Mouse (Mus musculus) spleen, adult 2 months (tissue): Measurements from ENCODE around the gene Ly6g6c. TPM values are rescaled to one million over a fixed set of nuclear protein-coding genes. Genes with fewer than 3 reads are reported as not detected.
"Not testable (repeated sequence)": the region's sequence is repeated elsewhere in the genome, so short reads cannot be mapped to it uniquely, and the experiment has no call there.

Experiments used
- DNase-seq, 2 experiments: peaks; one replicate each; pipeline versions ENCODE4 v3.0.0 to v3.0.0-alpha.2; 2012 to 2021; ENCODE audit warnings: low spot score in 2 of 2, low read depth in 1 of 2
- H3K27ac ChIP-seq: fragments of 200-500 bp; 2 replicates; pipeline ENCODE4 v1.5.1; 2012; ENCODE audit warnings: low read length, inconsistent platforms; ENCODE audit not compliant: insufficient read depth
- H3K27me3 ChIP-seq: fragments of 200-500 bp; 2 replicates; pipeline ENCODE4 v1.6.1; 2012; ENCODE audit warnings: mild to moderate bottlenecking, moderate library complexity, low read length, inconsistent platforms; ENCODE audit not compliant: control insufficient read depth, insufficient read depth
- H3K36me3 ChIP-seq: fragments of 200-500 bp; 2 replicates; pipeline ENCODE4 v1.6.1; 2012; ENCODE audit warnings: mild to moderate bottlenecking, low read length, inconsistent platforms; ENCODE audit not compliant: control insufficient read depth, insufficient read depth
- H3K4me1 ChIP-seq: fragments of 200-500 bp; 2 replicates; pipeline ENCODE4 v1.6.1; 2011; ENCODE audit warnings: inconsistent platforms; ENCODE audit not compliant: control insufficient read depth, insufficient read depth, insufficient read length
- H3K4me3 ChIP-seq: fragments of 200-500 bp; 2 replicates; pipeline ENCODE4 v1.5.1; 2011; ENCODE audit warnings: mild to moderate bottlenecking, inconsistent platforms; ENCODE audit not compliant: insufficient read depth, insufficient read length; ENCODE audit errors: extremely low read depth
- CTCF ChIP-seq: fragments of 200-500 bp; IDR thresholded peaks from 2 replicates; pipeline ENCODE4 v1.5.1; 2011; ENCODE audit warnings: mild to moderate bottlenecking, inconsistent platforms; ENCODE audit not compliant: insufficient read depth, insufficient read length, insufficient replicate concordance; ENCODE audit errors: extremely low read depth
- POLR2A ChIP-seq: fragments of 200-500 bp; IDR thresholded peaks from 2 replicates; pipeline ENCODE4 v1.6.1; 2011; ENCODE audit warnings: low read depth, low read length, inconsistent platforms
- WGBS: fragments of 180-500 bp; shearing (Covaris S2); methylation state at CpG from one replicate; pipeline ENCODE4 v1.1.7; 2018; 5-methylcytosine and 5-hydroxymethylcytosine counted together
- polyA plus RNA-seq: library from polyadenylated mRNA; depleted of rRNA; stranded (reverse); fragments of >200 nt; gene quantifications from 2 replicates; pipeline ENCODE4 v1.2.3, GENCODE M21; 2012

Ly6g6c gene
- polyA plus RNA-seq, 1 experiment = 0.47 TPM

- no peak for TF ChIP-seq CTCF
- no peak for TF ChIP-seq POLR2A
These were observed 33.3 kb upstream of the Ly6g6c start for GRCm38 (mm10) chr17:35031880-35032279.

GRCm38 (mm10) chr17:35032323-35032870 is 32.8 kb upstream of the Ly6g6c start:
- TF ChIP-seq CTCF (no peak), POLR2A (no peak)
- no peaks in the 10 kb centered on the region for H3K36me3 ChIP-seq
- DNase-seq = no peak
- no peaks in the 10 kb centered on the region for H3K27me3 ChIP-seq
- no peak overlapping the region for H3K4me3 ChIP-seq
- H3K4me1 ChIP-seq = peaks cover 20% of the 10 kb centered on the region; the same call in 1 of the 2 replicates
- no peak overlapping the region for H3K27ac ChIP-seq
- WGBS = 66% methylated on average over 8 of the region's 8 CpGs

More at GRCm38 (mm10) chr17:35031880-35032279, 33.3 kb upstream of the Ly6g6c start:
- H3K27me3 ChIP-seq = no peaks in the 10 kb centered on the region
- no peaks in the 10 kb centered on the region for H3K36me3 ChIP-seq
- no peak overlapping the region for H3K27ac ChIP-seq
- no peak for DNase-seq
- WGBS = 75% methylated on average over 7 of the region's 7 CpGs
- peaks cover 23% of the 10 kb centered on the region; the same call in 1 of the 2 replicates for H3K4me1 ChIP-seq
- H3K4me3 ChIP-seq = no peak overlapping the region

GRCm38 (mm10) chr17:35033703-35034102 is 31.5 kb upstream of the Ly6g6c start:
- H3K36me3 ChIP-seq, DNase-seq, H3K27me3 ChIP-seq, H3K4me3 ChIP-seq, H3K27ac ChIP-seq: not testable (repeated sequence)
- peaks cover 16% of the 10 kb centered on the region; the same call in 1 of the 2 replicates for H3K4me1 ChIP-seq
- WGBS = 76% methylated on average over 1 of the region's 1 CpGs

GRCm38 (mm10) chr17:35034896-35035295 is 30.3 kb upstream of the Ly6g6c start:
- no peak for DNase-seq
- H3K27ac ChIP-seq = no peak overlapping the region
- H3K36me3 ChIP-seq = no peaks in the 10 kb centered on the region
- H3K27me3 ChIP-seq = no peaks in the 10 kb centered on the region
- no peak overlapping the region for H3K4me3 ChIP-seq
- TF ChIP-seq CTCF = no peak
- no peak for TF ChIP-seq POLR2A
- H3K4me1 ChIP-seq = peaks cover 9% of the 10 kb centered on the region; the same call in 1 of the 2 replicates
- WGBS = 65% methylated on average over 6 of the region's 6 CpGs

GRCm38 (mm10) chr17:35039121-35039873 is 25.9 kb upstream of the Ly6g6c start:
- no peaks in the 10 kb centered on the region for H3K27me3 ChIP-seq
- no peak for DNase-seq
- no peak for TF ChIP-seq CTCF
- TF ChIP-seq POLR2A = no peak
- no peaks in the 10 kb centered on the region for H3K4me1 ChIP-seq
- WGBS = 94% methylated on average over 11 of the region's 11 CpGs
- no peak overlapping the region for H3K27ac ChIP-seq
- no peaks in the 10 kb centered on the region for H3K36me3 ChIP-seq
- H3K4me3 ChIP-seq = no peak overlapping the region

- DNase-seq = no peak
- TF ChIP-seq CTCF (no peak), POLR2A (no peak)
- WGBS = 88% methylated on average over 4 of the region's 4 CpGs
- no peaks in the 10 kb centered on the region for H3K27me3 ChIP-seq
- no peaks in the 10 kb centered on the region for H3K36me3 ChIP-seq
- H3K4me1 ChIP-seq = peaks cover 10% of the 10 kb centered on the region
- H3K4me3 ChIP-seq = no peak overlapping the region
- no peak overlapping the region for H3K27ac ChIP-seq
These were observed 21.4 kb upstream of the Ly6g6c start for GRCm38 (mm10) chr17:35043794-35044193.

- no peaks in the 10 kb centered on the region for H3K36me3 ChIP-seq
- no peak for DNase-seq
- no peak overlapping the region for H3K27ac ChIP-seq
- no peaks in the 10 kb centered on the region for H3K27me3 ChIP-seq
- 65% methylated on average over 7 of the region's 7 CpGs for WGBS
- TF ChIP-seq CTCF (no peak), POLR2A (no peak)
- H3K4me3 ChIP-seq = no peak overlapping the region
- H3K4me1 ChIP-seq = peaks cover 18% of the 10 kb centered on the region
These were observed 20.0 kb upstream of the Ly6g6c start for GRCm38 (mm10) chr17:35044904-35045806.
